Mouse (Mus musculus): ENCODE results near the gene Pank1.

DNA sequence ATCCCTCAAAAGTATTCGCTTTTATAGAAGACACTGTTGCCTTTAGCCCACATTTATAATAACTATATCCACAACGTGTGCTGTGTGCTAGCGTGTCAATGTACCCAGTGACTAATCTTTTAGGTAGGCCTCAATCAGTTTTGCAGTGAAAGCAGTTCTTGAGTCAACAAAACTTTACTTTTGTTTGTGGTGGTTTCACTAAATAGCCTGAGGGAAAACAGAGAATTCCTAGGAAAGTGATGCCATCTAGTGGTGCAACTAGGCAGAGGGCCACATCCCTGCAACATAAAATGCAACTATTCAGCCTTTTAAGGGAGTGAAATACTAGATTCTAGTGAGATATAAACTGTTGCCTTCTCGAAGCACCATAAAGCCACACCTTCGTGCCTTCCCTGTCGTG is 106.5 kb downstream of the Pank1 start:
- TF ChIP-seq POLR2A (IDR thresholded peaks at IDR 0.05; ENCODE audit: low read depth, low read length) = no peak
- no peak for TF ChIP-seq CTCF (IDR thresholded peaks at IDR 0.05; ENCODE audit: borderline replicate concordance, insufficient read depth, low read length)

Data from embryonic fibroblast, embryonic 13.5 days (primary cell).